Mouse (Mus musculus) E14TG2a.4 (cell line): ENCODE results near the gene 0610030E20Rik.
A peak's percentile ranks its signal among the peaks of the same experiment; 100 is the strongest.

Experiments
- H3K27me3 ChIP-seq: 2 replicates; pipeline ENCODE4 v1.6.1; 2014; ENCODE audit warnings: low read length, control low read depth; ENCODE audit not compliant: insufficient read depth
- H3K36me3 ChIP-seq: 2 replicates; pipeline ENCODE4 v1.6.1; 2014; ENCODE audit warnings: low read length, control low read depth; ENCODE audit not compliant: insufficient read depth
- H3K4me1 ChIP-seq: replicated peaks from 2 replicates; pipeline ENCODE4 v1.6.1; 2014; ENCODE audit warnings: low read depth, low read length, control low read depth
- H3K4me3 ChIP-seq: replicated peaks from 2 replicates; pipeline ENCODE4 v1.5.1; 2014; ENCODE audit warnings: mild to moderate bottlenecking, low read length
- H3K9me3 ChIP-seq: 2 replicates; pipeline ENCODE4 v1.6.1; 2014; ENCODE audit warnings: low read length, control low read depth
- CTCF ChIP-seq: conservative IDR thresholded peaks from 2 replicates; pipeline ENCODE4 v1.5.1; 2014; ENCODE audit warnings: low read length
- NANOG ChIP-seq: IDR thresholded peaks from 2 replicates; pipeline ENCODE4 v1.6.1; 2014; ENCODE audit warnings: borderline replicate concordance, low read length, mixed read lengths
- POU5F1 ChIP-seq: IDR thresholded peaks from 2 replicates; pipeline ENCODE4 v1.6.1; 2014; ENCODE audit warnings: low read length, borderline replicate concordance

The 0610030E20Rik gene

GRCm38 (mm10) chr6:72389941-72390771 is 43.0 kb downstream of the 0610030E20Rik start, which contains the start of gene Vamp8:
Gene Vamp8, minus strand, starts transcription at chr6:72390703.
- H3K9me3 ChIP-seq = no peaks in the 10 kb centered on the region
- no peak for TF ChIP-seq POU5F1
- TF ChIP-seq CTCF = no peak
- TF ChIP-seq NANOG = no peak
- peak within 1 kb of the TSS; percentile 76 for H3K4me3 ChIP-seq
- peaks cover 24% of the 10 kb centered on the region for H3K4me1 ChIP-seq
- peaks cover 23% of the 10 kb centered on the region for H3K27me3 ChIP-seq
- no peaks in the 10 kb centered on the region for H3K36me3 ChIP-seq

- Histone ChIP-seq H3K27me3 (peaks cover 21% of the 10 kb centered on the region), H3K9me3 (no peaks in the 10 kb centered on the region), H3K4me1 (peaks cover 24% of the 10 kb centered on the region), H3K36me3 (no peaks in the 10 kb centered on the region), H3K4me3 (peak overlapping the region; percentile 76)
- TF ChIP-seq CTCF (no peak), POU5F1 (no peak), NANOG (no peak)
Observed at GRCm38 (mm10) chr6:72390795-72391521, 43.8 kb downstream of the 0610030E20Rik start.

- no peak for TF ChIP-seq NANOG
- TF ChIP-seq POU5F1 = no peak
- TF ChIP-seq CTCF = no peak
- no peak overlapping the region for H3K4me3 ChIP-seq
- peaks cover 21% of the 10 kb centered on the region for H3K27me3 ChIP-seq
- H3K9me3 ChIP-seq = no peaks in the 10 kb centered on the region
- H3K4me1 ChIP-seq = peaks cover 24% of the 10 kb centered on the region
- no peaks in the 10 kb centered on the region for H3K36me3 ChIP-seq
Observed at GRCm38 (mm10) chr6:72392341-72392740, 45.2 kb downstream of the 0610030E20Rik start.

- Histone ChIP-seq H3K36me3 (no peaks in the 10 kb centered on the region), H3K4me3 (no peak overlapping the region), H3K4me1 (peaks cover 3% of the 10 kb centered on the region; the same call in 1 of the 2 replicates), H3K27me3 (no peaks in the 10 kb centered on the region), H3K9me3 (no peaks in the 10 kb centered on the region)
- TF ChIP-seq CTCF (no peak), NANOG (no peak), POU5F1 (no peak)
Observed at GRCm38 (mm10) chr6:72396837-72397251, 49.7 kb downstream of the 0610030E20Rik start.

GRCm38 (mm10) chr6:72399967-72400366 is 52.9 kb downstream of the 0610030E20Rik start:
- TF ChIP-seq NANOG = no peak
- no peak for TF ChIP-seq CTCF
- no peak for TF ChIP-seq POU5F1
- Histone ChIP-seq H3K4me1 (peaks cover 3% of the 10 kb centered on the region; the same call in 1 of the 2 replicates), H3K36me3 (no peaks in the 10 kb centered on the region), H3K27me3 (no peaks in the 10 kb centered on the region), H3K9me3 (no peaks in the 10 kb centered on the region), H3K4me3 (no peak overlapping the region)

- H3K36me3 ChIP-seq = no peaks in the 10 kb centered on the region
- no peaks in the 10 kb centered on the region for H3K27me3 ChIP-seq
- no peaks in the 10 kb centered on the region for H3K9me3 ChIP-seq
- H3K4me1 ChIP-seq = peaks cover 3% of the 10 kb centered on the region; the same call in 1 of the 2 replicates
- TF ChIP-seq NANOG = no peak
- TF ChIP-seq CTCF = peak; percentile 79
- H3K4me3 ChIP-seq = no peak overlapping the region
Observed at GRCm38 (mm10) chr6:72401875-72402274, 54.8 kb downstream of the 0610030E20Rik start.
